Mouse (Mus musculus): Measurements from ENCODE around the gene Sdf2l1.
"Not testable (repeated sequence)": the region's sequence is repeated elsewhere in the genome, so short reads cannot be mapped to it uniquely, and the experiment has no call there.

Sdf2l1 gene

GRCm38 (mm10) chr16:17132089-17132905 is at the start of gene Sdf2l1:
Gene Sdf2l1, minus strand, starts transcription at chr16:17132383.
- in situ Hi-C loops (cut with MboI, MseI) = loop anchor here (5.0 kb wide), 1 partner anchor 70 kb away; the partner anchor contains the start of gene Ube2l3

GRCm38 (mm10) chr16:17181382-17181781 is 49.2 kb upstream of the Sdf2l1 start:
- in situ Hi-C loops (cut with MboI, MseI) = no loop called here

- in situ Hi-C loops (cut with MboI, MseI) = no loop called here
These were observed 47.5 kb upstream of the Sdf2l1 start for GRCm38 (mm10) chr16:17179706-17180105.

- in situ Hi-C loops (cut with MboI, MseI) = no loop called here
These were observed 45.5 kb upstream of the Sdf2l1 start for GRCm38 (mm10) chr16:17177623-17178170.

GRCm38 (mm10) chr16:17175765-17176164 is 43.6 kb upstream of the Sdf2l1 start:
- in situ Hi-C loops (cut with MboI, MseI) = no loop called here

GRCm38 (mm10) chr16:17168049-17168448 is 35.9 kb upstream of the Sdf2l1 start:
- in situ Hi-C loops (cut with MboI, MseI) = no loop called here

GRCm38 (mm10) chr16:17167179-17167578 is 35.0 kb upstream of the Sdf2l1 start:
- in situ Hi-C loops (cut with MboI, MseI) = no loop called here

- in situ Hi-C loops (cut with MboI, MseI) = not testable (repeated sequence)
These were observed 33.3 kb upstream of the Sdf2l1 start for GRCm38 (mm10) chr16:17165478-17165877.

GRCm38 (mm10) chr16:17154346-17154745 is 22.2 kb upstream of the Sdf2l1 start:
- in situ Hi-C loops (cut with MboI, MseI) = no loop called here

- in situ Hi-C loops (cut with MboI, MseI) = no loop called here
These were observed 19.7 kb upstream of the Sdf2l1 start for GRCm38 (mm10) chr16:17151874-17152273.

- in situ Hi-C loops (cut with MboI, MseI) = no loop called here
These were observed 18.5 kb upstream of the Sdf2l1 start for GRCm38 (mm10) chr16:17150520-17151258.

- in situ Hi-C loops (cut with MboI, MseI) = no loop called here
These were observed 15.9 kb upstream of the Sdf2l1 start for GRCm38 (mm10) chr16:17148084-17148483.

- in situ Hi-C loops (cut with MboI, MseI) = no loop called here
These were observed 15.3 kb upstream of the Sdf2l1 start for GRCm38 (mm10) chr16:17147391-17147929.

- in situ Hi-C loops (cut with MboI, MseI) = no loop called here
These were observed 14.6 kb upstream of the Sdf2l1 start, which contains the start of gene Ccdc116 for GRCm38 (mm10) chr16:17146772-17147235. Gene Ccdc116, minus strand, starts transcription at chr16:17147229.

- in situ Hi-C loops (cut with MboI, MseI) = no loop called here
These were observed 12.2 kb upstream of the Sdf2l1 start, which contains the start of gene Ydjc for GRCm38 (mm10) chr16:17144339-17144738. Gene Ydjc, plus strand, starts transcription at chr16:17144621.

- in situ Hi-C loops (cut with MboI, MseI) = no loop called here
These were observed 5.2 kb upstream of the Sdf2l1 start for GRCm38 (mm10) chr16:17137355-17137754.

- in situ Hi-C loops (cut with MboI, MseI) = loop anchor here (5.0 kb wide), 1 partner anchor 69 kb away; the partner anchor contains the start of gene Ube2l3
These were observed 670 bp upstream of the Sdf2l1 start for GRCm38 (mm10) chr16:17132906-17133200.

- in situ Hi-C loops (cut with MboI, MseI) = loop anchor here (5.0 kb wide), 1 partner anchor 71 kb away; the partner anchor contains the start of gene Ube2l3
These were observed 743 bp downstream of the Sdf2l1 start for GRCm38 (mm10) chr16:17131191-17132088.

GRCm38 (mm10) chr16:17127292-17127691 is 4.9 kb downstream of the Sdf2l1 start:
- in situ Hi-C loops (cut with MboI, MseI) = no loop called here

- in situ Hi-C loops (cut with MboI, MseI) = no loop called here
These were observed 7.2 kb downstream of the Sdf2l1 start, which contains the start of gene 2610318N02Rik for GRCm38 (mm10) chr16:17124871-17125520. Gene 2610318N02Rik, minus strand, starts transcription at chr16:17125167.

Data from T-helper 2 cell (primary cell).